Mouse (Mus musculus) CH12.LX (cell line): ENCODE measurements at regions not wholly inside any gene's neighbourhood (a gene's known extent, or its start where the extent isn't known, plus 50 kb on each side); places are given as distances from the start of the nearest gene placed in this dataset.

Source experiments
- CTCF ChIP-seq, 2 experiments: IDR thresholded peaks in 1 of 2; conservative IDR thresholded peaks in 1 of 2; 2 replicates each; pipeline ENCODE4 v1.5.1; 2011 to 2012; ENCODE audit warnings: low read depth in 2 of 2, low read length in 2 of 2, improper control_type of control experiment in 1 of 2, inconsistent platforms in 1 of 2, mild to moderate bottlenecking in 1 of 2, moderate library complexity in 1 of 2
- ELF1 ChIP-seq: IDR thresholded peaks from 2 replicates; pipeline ENCODE4 v1.6.1; 2014; ENCODE audit warnings: low read depth, mild to moderate bottlenecking, inconsistent platforms, low read length, improper control_type of control experiment
- EP300 ChIP-seq: IDR thresholded peaks from 2 replicates; pipeline ENCODE4 v1.6.1; 2011; ENCODE audit warnings: low read length, improper control_type of control experiment
- MAX ChIP-seq: IDR thresholded peaks from 2 replicates; pipeline ENCODE4 v1.6.1; 2011; ENCODE audit warnings: low read length, improper control_type of control experiment
- MXI1 ChIP-seq: IDR thresholded peaks from 2 replicates; pipeline ENCODE4 v1.6.1; 2011; ENCODE audit warnings: mild to moderate bottlenecking, low read depth, low read length, improper control_type of control experiment
- POLR2A ChIP-seq: IDR thresholded peaks from 2 replicates; pipeline ENCODE4 v1.6.1; 2011; ENCODE audit warnings: low read depth, mild to moderate bottlenecking, improper control_type of control experiment, low read length
- POLR2AphosphoS2 ChIP-seq: IDR thresholded peaks from 2 replicates; pipeline ENCODE4 v1.6.1; 2011; ENCODE audit warnings: low read depth, low read length, improper control_type of control experiment

GRCm38 (mm10) chr16:51917540-51917939 is 113.5 kb upstream of the Cblb start:
- TF ChIP-seq POLR2A (no peak), MXI1 (no peak), POLR2AphosphoS2 (no peak), MAX (no peak), EP300 (no peak), CTCF (conservative IDR thresholded peaks at IDR 0.05 in 1 of 2, IDR thresholded peaks at IDR 0.05 in 1 of 2; ENCODE audit: low read depth in 2 of 2, low read length in 2 of 2) (no peak), ELF1 (no peak)
